Mouse (Mus musculus) frontal cortex, adult 2 months (tissue): Measurements from ENCODE around the gene Mpp6. TPM values are rescaled to one million over a fixed set of nuclear protein-coding genes. Genes with fewer than 3 reads are reported as not detected.

Experiments used
- DNase-seq, 2 experiments: peaks; one replicate each; pipeline ENCODE4 v3.0.0; 2022; ENCODE audit warnings: low spot score in 1 of 2; ENCODE audit errors: extremely low spot score in 1 of 2
- polyA plus RNA-seq: library from polyadenylated mRNA; depleted of rRNA; stranded (reverse); fragments of >200 nt; gene quantifications from 2 replicates; pipeline ENCODE4 v1.2.3, GENCODE M21; 2012; rRNA removed

Gene Mpp6
- polyA plus RNA-seq, 1 experiment, result 45.7 TPM

- no peak for DNase-seq
These were observed 112.3 kb downstream of the Mpp6 start for GRCm38 (mm10) chr6:50222351-50222750.

GRCm38 (mm10) chr6:50222986-50223385 is 112.9 kb downstream of the Mpp6 start:
- DNase-seq, result no peak

GRCm38 (mm10) chr6:50223606-50224005 is 113.6 kb downstream of the Mpp6 start:
- DNase-seq, result no peak

- no peak for DNase-seq
These were observed 115.2 kb downstream of the Mpp6 start for GRCm38 (mm10) chr6:50225232-50225631.

GRCm38 (mm10) chr6:50228180-50228579 is 118.1 kb downstream of the Mpp6 start:
- no peak for DNase-seq

GRCm38 (mm10) chr6:50231288-50231687 is 121.2 kb downstream of the Mpp6 start:
- no peak for DNase-seq

GRCm38 (mm10) chr6:50232984-50233383 is 122.9 kb downstream of the Mpp6 start:
- no peak for DNase-seq

GRCm38 (mm10) chr6:50237963-50238362 is 127.9 kb downstream of the Mpp6 start:
- no peak for DNase-seq

- DNase-seq, result no peak
These were observed 129.9 kb downstream of the Mpp6 start for GRCm38 (mm10) chr6:50239902-50240301.

GRCm38 (mm10) chr6:50240437-50240836 is 130.4 kb downstream of the Mpp6 start:
- DNase-seq, result no peak

GRCm38 (mm10) chr6:50244126-50244525 is 134.1 kb downstream of the Mpp6 start:
- no peak for DNase-seq

- DNase-seq, result peak in 1 of 2 experiments; percentile 15
These were observed 134.9 kb downstream of the Mpp6 start for GRCm38 (mm10) chr6:50244967-50245366.

- DNase-seq, result no peak
These were observed 137.3 kb downstream of the Mpp6 start for GRCm38 (mm10) chr6:50247356-50247755.

- DNase-seq, result no peak
These were observed 137.8 kb downstream of the Mpp6 start for GRCm38 (mm10) chr6:50247791-50248190.

Other genes with a start within 250 kb of the Mpp6 start
- 11.1 and 11.6 TPM in 2 replicates for gene Gsdme, start 153.6 kb downstream of the Mpp6 start, polyA plus RNA-seq